Mouse (Mus musculus): ENCODE data around the gene Ces2g.

Gene Ces2g

DNA sequence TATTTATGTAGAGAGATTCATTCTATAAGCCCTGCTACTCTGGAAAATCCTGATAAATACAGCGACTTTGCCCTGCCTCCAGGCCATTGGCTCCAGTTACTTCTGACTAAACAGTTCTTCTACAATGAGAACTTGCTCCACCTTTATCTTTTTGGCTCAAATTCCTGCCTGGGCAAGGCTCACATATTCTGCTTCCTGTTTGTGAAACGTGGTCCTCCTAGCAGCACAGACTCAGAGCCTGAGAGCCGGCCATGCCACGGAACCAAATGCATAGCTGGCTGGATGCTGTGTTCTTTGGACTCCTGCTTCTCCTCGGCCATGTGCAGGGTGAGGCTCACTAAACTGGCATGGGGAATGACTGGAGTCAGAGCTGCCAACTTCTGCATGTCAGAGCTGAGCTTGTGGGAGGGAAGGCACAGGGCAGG, at the start of gene Ces2g:
Gene Ces2g (plus strand): TSS at position 182 of the 425 bp plus-strand sequence.
- DNase-seq (ENCODE audit: inconsistent ontology term) = no peak

DNA sequence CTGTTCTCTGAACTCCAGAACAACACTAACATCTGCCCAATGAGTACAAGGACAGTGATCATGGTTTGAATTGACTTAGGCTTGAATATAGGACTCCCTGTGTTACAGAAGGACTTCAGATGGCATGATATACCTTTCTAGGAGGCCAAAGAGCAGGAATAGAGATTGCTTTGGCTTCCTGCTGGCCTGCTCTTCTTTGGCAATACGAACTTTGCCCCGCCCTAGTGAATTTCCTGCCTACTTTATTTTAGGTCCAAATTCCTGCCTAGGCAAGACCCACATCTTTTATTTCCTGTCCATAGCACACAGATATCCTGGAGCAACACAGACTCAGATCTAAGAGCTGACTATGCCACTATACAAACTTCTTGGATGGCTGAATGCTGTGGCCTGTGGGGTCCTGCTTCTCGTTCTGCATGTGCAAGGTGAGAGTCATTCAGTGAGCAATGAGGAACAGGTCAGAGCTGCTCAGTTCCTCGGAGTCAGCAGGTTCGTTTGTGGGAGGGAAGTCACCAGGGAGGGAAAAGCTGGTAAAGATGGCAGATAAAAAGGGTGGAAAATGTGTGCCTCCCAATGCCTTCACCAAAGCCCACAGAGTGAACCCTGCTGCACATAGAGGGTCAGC, 35.4 kb upstream of the Ces2g start, which contains the start of gene Ces2e:
Gene Ces2e (plus strand): TSS at position 289 of the 625 bp plus-strand sequence.
- no peak for DNase-seq (ENCODE audit: inconsistent ontology term)

GRCm38 (mm10) chr8:104927301-104927700, 34.2 kb upstream of the Ces2g start:
- no peak for DNase-seq (ENCODE audit: inconsistent ontology term)

DNA sequence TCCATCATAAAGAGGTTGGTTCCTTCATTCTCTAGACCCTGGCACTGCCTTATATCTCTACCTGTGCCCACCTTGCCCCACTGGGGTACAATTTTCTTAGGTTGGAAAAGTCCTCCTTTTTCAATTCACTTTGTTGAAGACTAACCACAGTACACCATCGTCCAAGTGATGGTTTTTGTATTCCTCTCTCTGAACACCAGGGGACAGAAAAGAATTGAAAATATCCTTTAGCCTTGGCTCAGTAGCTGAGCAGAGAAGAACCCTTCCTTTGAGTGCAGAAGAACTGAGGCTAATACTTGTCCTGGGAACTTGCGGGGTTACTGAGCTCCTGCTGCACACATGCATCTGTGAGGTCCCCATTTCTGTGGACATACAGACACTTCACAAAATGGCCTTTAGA, 16.9 kb upstream of the Ces2g start:
- no peak for DNase-seq (ENCODE audit: inconsistent ontology term)

DNA sequence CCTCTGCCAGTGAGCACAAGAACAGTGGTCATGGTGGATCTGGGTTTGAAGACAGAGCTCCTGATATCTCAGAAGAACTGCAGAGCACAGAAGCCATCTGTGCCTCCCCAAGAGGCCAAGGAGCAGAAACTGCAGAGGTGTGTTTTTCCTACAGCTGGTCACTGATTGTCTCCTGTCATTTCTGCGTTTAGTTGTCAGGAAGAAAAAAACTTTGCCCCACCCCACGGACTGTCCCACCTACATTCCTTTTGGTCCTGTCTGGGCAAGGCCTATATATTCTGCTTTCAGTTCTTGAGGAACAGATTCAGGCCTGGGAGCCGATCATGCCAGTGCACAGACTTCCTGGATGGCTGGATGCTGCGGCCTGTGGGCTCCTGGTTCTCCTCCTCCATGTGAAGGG, 14.5 kb upstream of the Ces2g start, which contains the start of gene Ces2f:
Gene Ces2f (plus strand): TSS at position 301 of the 400 bp plus-strand sequence.
- no peak for DNase-seq (ENCODE audit: inconsistent ontology term)

DNA sequence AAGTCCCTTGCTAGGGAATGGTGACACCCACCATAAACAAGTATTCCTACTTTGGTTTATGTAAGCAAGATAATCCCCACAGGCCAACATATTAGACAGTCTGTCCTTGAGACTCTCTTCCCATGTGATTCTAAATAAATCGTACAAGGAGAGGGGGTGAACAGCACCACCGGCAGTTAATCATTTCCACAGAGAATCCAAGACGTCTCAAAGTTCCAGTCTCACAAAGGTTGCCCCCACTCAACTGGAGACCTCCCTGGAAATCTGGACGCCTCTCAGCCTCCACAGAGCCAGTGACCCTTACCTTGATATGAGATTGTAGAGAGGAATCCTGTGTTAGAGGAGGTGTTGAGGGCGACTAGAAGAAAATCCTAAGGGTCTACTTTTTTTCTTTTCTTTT, 12.5 kb upstream of the Ces2g start:
- no peak for DNase-seq (ENCODE audit: inconsistent ontology term)

DNA sequence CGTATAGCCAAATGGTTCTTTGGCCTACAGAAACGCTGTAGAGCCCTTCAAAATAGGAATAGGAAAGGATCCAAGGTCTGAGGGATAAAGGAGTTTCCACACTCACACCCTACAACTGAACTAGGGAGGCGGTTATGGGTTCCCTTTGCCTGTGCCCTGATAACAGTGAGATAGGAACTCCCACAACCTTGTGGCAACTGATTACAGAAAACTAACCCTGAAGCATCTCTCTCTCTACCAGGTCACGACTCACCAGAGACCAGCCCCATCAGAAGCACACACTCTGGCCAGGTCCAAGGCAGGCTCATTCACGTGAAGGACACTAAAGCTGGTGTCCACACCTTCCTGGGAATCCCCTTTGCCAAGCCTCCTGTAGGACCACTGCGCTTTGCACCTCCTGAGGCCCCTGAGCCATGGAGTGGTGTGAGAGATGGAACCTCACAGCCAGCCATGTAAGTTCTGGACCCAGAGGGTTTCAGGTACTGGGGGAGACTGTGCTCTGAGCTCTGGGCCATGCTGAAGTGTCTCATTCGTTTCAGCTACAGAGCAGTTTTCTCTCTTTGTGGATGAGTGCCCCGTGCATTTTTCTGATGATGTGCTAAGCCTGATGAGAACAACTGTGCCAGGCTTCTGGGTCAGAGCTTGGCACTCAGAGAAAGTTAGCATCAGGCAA, 847 bp downstream of the Ces2g start:
- no peak for DNase-seq (ENCODE audit: inconsistent ontology term)

DNA sequence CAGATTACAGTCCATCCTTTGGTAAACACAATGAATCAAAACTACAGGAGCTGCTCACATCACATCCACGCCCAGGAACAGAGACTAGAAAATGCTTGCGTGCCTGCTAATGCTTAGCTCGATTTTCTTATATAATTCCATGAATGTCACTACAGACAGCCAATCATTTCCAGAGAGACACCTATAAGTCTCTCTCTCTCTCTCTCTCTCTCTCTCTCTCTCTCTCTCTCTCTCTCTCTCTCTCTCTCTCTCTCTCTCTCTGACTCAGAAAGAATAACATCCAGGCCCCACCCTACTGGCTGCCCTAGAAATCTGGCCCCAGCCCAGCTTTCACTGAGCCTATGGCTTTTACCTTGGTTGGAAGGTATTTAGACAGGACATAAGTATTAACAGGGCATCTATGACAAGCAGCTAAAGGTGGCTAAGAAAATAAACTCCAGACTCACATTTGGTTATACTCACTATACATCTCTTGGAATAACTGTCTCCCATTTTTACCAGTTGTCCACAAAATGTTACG, 1.9 kb downstream of the Ces2g start:
- DNase-seq (ENCODE audit: inconsistent ontology term) = no peak

GRCm38 (mm10) chr8:104984126-104984525, 22.6 kb downstream of the Ces2g start:
- no peak for DNase-seq (ENCODE audit: inconsistent ontology term)

- no peak for DNase-seq (ENCODE audit: inconsistent ontology term)
Measured at GRCm38 (mm10) chr8:104984942-104985341, 23.4 kb downstream of the Ces2g start.

DNA sequence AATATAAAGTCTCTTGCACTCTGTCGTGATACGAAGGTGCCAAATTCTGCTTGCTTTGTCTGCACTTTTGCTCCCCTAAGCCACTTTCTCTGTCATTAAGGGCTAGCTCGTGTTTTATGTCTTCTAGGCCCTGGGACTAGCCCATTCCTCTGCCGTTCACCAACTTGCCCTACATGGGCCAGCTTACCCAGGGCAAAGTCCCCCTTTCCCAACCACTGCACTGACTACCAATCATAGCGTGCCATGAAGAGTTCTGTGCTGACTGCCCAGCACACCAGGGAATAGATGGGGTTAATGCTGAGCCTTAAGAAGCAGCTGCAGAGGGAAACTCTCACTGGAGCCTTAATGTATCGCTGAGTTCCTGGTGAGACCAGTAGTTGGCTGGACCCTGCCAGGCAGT, 36.7 kb downstream of the Ces2g start:
- DNase-seq (ENCODE audit: inconsistent ontology term) = no peak

DNA sequence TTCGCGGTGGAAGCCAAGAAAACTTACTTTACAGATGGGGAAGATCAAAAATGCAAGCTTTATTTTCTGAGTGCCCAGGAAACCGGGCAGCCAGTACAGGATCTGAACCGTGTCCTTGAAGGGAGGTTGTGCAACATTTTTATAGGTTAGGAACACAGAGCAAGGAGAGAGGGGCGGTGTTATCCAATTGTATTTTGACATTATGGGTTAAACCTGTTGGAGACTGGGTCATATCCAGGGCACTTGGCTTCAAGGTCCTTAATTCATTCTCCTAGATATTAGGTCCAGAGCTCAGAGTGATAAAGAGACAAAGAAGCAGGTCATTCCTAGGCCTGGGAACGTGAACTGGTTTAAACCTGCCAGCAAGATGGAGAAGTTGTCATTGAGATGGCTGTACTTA, 37.7 kb downstream of the Ces2g start:
- DNase-seq (ENCODE audit: inconsistent ontology term) = no peak

DNA sequence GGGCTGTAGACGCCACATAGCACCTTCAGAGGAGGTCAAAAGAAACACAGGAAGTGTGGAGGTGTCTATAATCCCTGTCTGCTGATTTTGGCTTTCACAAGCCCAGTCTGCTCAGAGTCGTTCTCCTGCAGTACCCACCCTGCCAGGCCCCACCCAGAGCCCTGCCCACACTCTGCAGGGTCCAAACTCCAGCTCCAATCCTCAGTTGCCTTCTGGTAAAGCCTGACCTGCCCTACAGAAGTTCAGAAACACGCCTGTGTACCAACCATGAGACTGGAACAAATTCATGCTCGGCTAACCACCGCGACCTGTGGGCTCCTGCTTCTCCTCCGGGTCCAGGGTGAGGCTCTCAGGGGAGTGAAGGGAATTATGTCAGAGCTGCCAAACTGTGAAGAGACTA, 39.1 kb downstream of the Ces2g start, which contains the start of gene Ces2h:
Gene Ces2h (plus strand): TSS at position 268 of the 400 bp plus-strand sequence.
- no peak for DNase-seq (ENCODE audit: inconsistent ontology term)

DNA sequence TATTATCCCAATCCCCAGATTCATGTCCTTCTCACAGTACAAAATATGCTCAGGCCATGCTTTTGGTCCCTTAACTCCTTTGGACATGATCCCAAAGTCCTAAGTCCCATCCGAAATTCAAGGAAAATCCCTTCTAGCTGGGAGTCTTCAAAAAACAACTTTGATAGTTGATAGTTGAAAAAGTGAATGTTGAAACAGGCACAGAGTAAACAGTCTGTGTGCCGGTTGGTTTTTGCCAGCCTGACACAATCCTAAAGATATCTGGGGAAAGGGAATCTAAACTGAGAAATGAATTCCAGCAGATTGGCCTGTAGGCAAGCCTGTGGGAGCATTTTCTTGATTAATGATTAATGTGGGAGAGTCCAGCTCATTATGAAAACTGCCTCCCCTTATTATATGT, 48.5 kb downstream of the Ces2g start:
- no peak for DNase-seq (ENCODE audit: inconsistent ontology term)

DNA sequence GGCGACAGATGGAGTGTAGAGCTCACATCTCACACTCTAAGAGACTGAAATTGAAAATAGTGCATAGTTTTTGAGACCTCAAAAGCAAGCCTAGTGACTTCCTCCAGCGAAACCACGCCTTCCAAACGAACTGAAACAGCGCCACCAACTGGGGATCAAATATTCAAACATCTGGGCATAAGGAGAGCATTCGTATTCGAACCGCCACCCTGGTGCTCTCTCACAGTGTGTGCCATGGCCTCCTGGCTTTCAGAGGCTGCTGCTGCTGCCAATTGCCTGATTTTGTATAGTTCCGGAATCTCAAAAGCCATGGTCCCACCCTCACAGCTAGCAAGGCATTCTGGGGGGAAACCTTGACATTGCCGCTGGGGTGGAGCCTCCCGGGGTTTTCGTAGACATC, 49.6 kb downstream of the Ces2g start:
- DNase-seq (ENCODE audit: inconsistent ontology term) = no peak

GRCm38 (mm10) chr8:105014391-105014790, 52.9 kb downstream of the Ces2g start:
- DNase-seq (ENCODE audit: inconsistent ontology term) = no peak
